Mouse (Mus musculus) adrenal gland, adult (tissue): ENCODE data around the gene Pigv.
A peak's percentile ranks its signal among the peaks of the same experiment; 100 is the strongest.
"Not testable (repeated sequence)": the region's sequence is repeated elsewhere in the genome, so short reads cannot be mapped to it uniquely, and the experiment has no call there.

Experiments used
- DNase-seq, 2 experiments: peaks; one replicate each; pipeline ENCODE4 v3.0.0; 2022 to 2023; ENCODE audit warnings: low spot score in 1 of 2; ENCODE audit not compliant: inconsistent age in 2 of 2

The Pigv gene

DNA sequence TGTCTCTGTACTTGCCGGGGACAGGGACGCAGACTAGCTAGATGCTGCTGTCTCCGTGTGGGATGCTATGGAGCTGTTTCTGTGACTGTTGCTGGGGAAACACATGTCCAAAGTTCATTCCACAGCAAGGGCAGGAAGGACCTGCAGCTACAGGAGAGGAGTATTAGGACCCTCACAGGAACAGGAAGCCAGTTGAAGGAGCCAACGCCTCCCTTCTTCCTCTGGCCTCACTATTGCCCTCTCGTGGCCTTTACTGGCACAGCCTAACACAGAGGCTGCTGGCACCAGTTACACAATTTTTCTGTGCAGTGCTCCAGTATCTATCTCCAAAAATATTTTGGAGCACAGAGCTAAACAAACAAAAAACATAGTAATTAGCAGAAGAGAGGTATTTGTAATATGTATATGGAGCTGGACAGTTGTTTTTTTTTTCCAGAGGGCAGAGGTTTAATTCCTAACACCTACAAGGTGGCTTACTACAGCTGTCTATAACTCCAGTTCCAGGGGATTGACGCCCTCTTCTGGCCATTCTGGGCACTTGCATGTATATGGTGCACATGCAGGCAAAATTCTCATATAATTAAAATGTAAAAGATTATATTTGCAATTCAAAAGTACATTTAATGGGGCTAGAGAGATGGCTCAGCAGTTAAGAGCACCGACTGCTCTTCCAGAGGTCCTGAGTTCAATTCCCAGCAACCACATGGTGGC is 22.3 kb downstream of the Pigv start, which contains the start of gene Zdhhc18:
Gene Zdhhc18, minus strand, starts transcription at position 166 of the 711 bp plus-strand sequence.
- peak; percentile 79 to 94 for DNase-seq

DNA sequence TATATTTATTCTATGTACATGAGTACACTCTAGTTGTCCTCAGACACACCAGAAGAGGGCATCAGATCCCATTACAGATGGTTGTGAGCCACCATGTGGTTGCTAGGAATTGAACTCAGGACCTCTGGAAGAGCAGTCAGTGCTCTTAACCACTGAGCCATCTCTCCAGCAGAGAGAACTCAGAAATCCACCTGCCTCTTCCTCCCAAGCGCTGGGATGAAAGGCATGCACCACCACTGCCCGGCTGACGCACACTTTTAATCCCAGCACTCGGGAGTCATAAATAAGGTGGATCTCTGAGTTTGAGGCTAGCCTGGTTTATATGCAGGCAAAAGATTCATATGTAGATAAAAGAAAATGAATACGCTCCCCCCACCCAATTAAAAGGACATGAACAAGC is 23.0 kb downstream of the Pigv start:
- not testable (repeated sequence) for DNase-seq

DNA sequence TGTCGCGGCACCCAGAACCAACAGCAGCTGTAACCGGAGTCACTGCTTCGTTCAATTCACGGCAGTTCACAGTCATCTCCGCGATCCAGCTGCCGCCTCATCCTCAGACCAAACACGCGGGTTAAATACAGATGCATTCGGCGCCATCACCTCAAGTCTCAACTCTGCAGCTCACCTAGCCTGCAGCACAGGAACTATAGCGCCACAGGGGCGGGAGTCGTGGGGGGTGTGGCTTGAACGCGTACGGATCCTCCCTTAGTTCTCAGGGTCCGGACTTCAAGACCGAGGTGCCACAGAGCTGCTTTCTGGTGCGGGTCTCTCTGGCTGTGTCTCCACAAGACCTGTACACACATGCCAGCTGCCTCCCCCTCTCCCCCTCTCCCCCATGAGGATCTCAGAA is 26.8 kb downstream of the Pigv start:
- DNase-seq: no peak

DNA sequence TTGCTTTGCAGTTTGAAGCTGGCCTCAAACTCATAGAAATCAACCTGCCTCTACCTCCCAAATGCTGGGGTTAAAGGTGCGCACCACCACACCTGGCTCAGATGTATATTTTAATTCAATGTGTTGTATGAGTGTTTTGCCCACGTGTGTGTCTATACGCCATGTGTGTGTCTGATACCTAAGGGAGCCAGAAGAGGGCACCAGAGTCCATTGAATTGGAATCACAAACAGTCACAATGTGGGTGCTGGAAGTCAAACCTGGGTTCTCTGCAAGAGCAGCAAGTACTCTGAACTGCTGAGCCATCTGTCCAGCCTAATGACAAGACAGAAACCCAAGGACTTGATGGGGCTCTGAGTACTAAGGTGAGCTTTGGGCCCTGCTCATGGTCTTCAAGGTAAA is 27.3 kb downstream of the Pigv start:
- DNase-seq: no peak

DNA sequence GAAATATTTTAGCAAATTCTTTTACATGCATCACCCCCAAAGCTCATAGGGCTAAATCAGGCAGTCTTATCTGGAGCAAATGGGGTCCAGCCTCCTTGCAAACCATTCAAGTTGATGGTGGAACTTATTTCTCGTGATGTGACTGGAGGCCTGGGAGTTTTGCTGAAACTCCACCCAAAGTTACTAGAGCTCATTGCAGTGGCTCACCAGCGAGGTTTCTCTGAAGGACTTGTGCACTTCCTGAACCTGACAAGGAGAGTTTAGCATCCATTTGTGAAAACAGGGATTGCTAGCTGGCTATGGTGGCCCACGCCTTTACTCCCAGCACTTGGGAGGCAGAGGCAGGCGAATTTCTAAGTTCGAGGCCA is 38.4 kb downstream of the Pigv start:
- no peak for DNase-seq

DNA sequence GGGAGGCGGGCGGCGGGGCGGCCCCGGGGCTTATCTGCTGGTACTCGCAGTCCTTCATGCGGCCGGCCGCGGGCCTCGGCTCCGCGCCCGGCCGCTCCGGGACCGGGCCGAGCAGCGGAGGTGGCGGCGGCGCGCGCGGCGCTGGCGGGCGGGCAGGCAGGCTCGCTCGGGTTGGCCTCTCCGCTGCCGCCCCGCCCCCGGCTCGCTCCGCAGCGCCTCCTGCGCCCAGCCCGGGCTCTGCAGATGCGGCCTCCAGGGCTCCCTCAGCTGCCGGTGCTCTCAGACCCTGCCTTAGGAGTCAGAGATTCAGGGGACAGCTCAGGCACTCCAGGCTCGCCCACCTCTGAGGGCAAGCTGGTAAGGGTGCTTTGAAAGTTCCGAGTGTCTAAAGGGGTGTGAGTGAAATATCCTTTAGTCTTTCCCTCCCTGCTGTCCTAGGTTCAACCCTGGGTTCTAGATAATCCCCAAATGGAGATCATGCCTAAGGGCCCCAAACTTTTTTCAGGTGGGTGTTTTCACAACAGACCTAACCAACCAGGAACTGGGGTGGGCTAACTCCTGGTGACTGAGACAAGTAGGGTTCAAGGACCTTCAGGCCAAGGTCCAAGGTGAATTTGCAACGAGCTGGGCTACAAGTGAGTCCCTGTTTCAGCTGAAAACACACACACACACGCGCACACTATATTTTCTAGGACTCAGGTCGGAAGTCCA is 39.0 kb downstream of the Pigv start:
- DNase-seq: peak; percentile 92 to 96

DNA sequence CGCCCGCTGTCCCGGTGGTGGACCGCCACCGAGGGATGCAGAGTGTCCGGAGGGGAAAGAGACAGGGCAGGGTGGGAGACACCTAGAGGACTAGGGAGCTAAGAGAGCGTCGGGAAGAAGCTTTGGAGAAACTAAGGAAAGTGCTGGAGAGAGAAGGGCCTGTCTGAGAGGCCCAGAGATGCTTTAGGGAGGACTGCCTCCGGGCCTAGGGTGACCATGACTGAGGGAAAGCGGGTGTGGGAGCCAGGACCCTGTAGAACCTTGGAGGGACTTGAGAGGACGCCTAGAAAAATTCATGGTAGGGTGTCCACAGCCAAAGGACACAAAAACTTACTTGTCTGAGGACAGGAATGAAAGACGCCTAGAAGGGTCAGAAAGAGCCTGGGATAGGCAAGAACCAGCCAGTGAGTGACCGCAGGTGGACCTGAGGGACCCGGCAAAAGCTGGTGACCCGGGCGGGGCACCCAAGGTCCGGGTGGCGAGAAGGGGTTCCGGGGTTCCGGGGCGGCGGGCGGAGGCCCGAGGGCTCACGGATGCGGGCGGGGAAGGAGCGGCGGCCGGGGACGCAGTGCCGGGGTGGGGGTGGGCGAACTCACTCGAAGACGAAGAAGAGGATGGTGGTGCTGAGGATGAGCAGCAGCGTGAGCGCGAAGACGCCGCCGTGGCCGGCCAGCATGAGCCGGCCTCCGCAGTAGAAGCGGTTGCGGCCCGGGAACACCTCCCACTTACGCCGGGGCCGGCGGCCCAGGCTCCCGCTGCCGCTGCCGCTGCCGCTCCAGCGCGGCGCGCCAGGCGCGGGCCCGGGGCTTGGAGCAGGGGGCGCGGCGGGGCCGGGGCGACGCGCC is 39.7 kb downstream of the Pigv start:
- peak; percentile 66 to 71 for DNase-seq

DNA sequence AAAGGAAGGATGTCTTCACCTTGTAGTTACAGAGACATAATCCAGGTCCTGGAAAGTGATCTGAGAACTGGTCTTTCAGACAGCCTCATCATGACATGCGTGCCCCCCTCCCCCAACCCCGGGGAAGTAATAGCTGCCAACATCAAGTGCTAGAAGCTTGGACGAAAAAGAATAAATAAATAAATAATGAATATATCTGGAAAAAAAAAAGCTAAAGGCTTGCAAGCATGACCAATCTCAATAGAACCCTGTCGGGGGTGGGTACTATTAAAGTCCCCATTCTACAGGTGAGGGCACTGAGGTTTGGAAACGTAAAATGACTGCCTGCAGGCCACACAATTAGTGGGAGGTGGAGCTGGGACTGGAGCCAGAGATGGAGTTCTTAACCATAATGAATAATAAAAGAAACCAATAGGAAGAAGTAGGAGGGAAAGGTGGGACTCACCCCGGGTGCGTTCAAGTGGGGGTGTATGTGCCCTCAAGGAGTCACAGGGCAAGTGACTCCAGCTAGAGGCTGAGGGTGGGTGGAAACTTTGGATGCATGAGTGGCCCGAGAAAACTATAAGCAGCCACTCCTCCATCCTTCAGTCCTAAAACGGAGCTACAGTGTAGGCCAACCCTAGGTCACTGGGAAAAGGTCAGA is 40.6 kb downstream of the Pigv start:
- peak; percentile 18 to 52 for DNase-seq

DNA sequence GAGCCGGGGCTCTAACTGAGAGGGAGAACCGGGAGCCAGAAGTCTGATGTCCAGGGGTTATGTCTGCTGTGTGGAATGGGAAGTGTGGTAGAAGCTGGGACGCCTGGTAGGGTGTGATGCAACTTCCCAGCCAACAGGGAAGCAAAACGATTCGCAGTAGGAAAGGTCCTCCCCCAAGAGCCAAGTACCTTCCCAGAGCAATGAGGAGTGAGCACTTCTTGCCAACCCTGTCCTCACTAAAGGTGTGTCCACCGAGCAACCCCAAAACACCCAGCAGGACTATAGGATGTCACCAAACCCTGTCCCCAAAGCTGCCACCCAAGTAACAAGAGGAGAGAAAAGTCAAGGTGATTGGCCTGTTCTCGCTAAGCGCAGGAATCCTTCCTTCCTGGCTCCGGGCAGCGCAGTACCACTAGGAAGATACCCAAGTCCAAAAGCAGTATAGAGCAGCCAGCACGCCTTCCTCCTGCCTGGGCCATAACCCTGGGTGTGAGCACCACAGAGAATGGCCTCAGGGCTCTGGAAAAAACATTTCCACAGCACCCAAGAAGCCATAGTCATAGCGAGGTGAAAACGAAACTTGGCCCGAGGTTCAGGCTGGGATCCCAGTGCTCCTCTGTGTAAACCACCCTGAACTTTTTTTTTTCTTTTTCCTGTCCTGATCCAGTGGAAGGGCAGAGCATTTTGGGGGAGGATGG is 41.2 kb downstream of the Pigv start:
- DNase-seq: peak; percentile 23 to 69

DNA sequence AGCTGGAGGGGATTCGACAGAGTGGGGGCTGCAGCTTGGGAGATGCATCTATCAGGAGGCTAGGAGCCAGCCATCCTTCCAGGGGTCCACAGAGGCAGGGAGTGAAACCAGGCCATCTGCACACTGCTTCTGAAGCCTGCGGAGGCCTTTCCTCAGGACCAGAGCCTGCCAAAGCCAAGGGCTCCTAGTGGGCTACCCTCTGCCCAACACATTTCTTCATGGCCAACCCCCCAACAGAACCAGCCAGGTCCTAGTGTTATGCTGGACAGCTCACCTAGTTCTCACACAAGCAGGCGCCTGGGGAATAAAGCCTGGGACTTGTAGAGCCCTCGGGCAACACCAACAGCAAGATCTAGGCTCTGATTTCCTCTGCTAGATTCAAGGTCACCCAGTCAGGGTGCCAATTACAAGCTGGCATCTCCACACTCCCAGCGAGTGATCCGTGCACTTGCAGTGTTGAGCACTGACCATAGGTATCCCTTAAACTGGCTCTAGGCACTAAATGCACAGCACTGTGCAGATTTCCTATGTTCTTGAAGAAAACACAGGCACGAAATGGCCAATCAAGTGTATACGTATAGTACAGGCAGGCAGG is 42.0 kb downstream of the Pigv start:
- peak in 1 of 2 experiments; percentile 7 for DNase-seq

DNA sequence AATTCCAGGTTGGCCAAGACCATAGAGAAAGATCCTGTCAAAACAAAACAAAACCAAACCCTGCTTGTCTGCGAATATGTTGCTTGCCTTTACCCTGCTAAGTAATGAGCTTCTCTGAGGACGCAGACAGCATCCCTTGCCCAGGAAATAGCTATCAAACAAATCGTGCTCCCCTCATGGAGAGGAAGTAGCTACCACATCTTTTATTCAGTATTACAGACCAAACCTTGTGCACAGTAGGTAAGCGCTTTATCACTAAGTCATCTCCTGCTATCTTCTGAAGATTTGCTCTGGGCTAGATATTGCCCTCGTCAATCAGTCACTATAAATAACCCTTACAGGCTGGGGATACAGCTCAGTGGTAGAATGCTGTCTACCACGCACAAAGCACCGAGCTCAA is 43.3 kb downstream of the Pigv start:
- no peak for DNase-seq

DNA sequence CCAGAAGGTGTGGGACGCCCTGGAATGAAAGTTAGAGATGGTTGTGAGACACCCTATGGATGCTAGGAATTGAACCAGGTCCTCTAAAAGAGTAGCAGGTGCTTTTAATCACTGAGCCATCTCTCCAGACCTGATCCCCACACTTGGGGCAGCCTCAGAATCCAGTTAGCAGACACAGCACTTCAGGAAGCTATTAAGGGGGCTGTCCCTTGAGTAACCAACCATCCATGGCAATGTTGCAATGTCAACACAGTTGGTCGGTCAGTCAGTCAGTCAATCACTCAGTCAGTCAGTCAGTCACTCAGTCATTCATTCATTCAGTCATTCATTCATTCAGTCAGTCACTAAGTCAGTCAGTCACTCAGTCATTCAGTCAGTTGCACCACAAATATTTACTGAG is 43.9 kb downstream of the Pigv start:
- peak in 1 of 2 experiments; percentile 2 for DNase-seq

DNA sequence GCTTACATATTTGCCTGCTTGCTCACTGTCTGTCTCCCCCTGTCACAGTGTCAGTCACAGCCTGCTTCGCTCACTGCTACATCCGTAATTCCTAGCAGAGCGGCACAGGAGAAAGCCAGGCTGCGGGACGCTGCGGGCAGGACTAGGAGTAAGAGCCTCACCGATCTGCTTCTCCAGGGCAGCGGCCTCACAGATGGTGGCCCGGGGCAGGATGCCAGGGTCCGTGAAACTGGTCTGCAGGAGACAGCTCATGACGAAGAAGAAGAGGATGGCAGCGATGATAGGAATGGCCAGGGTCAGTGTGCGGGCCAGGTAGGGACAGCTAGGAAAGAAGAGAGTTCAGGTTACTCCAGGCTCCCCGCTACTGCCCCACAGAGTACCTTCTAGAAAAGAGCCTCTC is 45.4 kb downstream of the Pigv start:
- DNase-seq: no peak

DNA sequence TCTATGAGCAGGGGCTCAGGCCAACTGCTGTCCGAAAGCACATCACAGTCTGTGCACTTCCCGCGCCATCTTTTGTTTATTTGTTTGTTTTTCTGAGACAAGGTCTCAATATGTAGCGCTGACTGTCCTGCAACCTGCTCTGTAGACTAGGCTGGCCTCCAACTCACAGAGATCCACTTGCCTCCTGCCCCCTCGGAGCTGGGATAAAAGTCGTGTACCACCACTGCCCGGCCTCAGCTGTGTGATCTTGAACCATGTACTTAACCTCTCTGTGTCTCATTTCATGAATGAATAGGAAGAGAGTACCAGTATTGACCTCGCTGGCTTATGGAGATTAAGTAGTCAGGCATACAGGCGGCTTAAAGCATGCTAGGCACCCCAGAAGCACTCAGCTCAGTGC is 45.8 kb downstream of the Pigv start:
- no peak for DNase-seq

DNA sequence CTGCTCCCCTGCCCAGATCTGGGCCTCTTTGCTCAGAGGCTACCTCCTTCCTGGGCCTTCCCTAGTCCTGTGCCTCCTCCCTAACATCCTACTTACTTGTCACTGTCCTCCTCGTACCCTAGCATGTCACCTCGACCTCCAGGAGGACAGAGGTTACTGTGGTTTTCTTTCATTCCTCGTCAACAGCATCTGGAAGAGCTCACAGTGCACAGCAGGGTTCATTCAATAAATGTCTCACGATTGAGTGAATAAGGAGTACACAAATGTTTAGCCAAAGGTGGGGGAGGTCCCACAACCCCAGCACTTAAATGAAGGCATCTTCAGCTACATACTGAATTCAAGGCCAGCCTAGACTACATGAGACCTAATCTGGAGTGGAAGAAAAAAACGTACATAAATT is 46.2 kb downstream of the Pigv start:
- DNase-seq: no peak

DNA sequence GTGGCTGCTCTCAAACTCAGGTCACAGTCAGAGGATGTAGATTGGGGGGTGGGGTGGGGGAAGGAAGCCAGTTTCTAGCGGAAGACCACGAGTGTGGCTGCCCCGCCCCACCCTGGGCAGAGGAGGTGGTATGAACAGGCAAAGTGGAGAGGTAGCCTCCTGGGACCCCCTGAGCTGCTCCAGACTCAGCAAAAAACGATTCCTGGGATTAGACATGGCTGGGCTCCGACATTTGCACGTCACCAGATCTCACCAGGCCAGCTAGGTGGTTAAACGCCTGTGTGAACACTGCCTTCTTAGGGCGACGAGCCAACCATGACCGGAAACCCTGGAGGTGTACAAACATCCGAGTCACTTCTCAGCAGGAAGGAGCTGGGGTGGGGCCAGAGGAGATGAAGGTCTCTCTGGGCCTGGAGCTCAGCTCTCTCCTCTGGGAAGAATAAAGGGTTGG is 46.8 kb downstream of the Pigv start:
- DNase-seq: peak; percentile 63 to 75

DNA sequence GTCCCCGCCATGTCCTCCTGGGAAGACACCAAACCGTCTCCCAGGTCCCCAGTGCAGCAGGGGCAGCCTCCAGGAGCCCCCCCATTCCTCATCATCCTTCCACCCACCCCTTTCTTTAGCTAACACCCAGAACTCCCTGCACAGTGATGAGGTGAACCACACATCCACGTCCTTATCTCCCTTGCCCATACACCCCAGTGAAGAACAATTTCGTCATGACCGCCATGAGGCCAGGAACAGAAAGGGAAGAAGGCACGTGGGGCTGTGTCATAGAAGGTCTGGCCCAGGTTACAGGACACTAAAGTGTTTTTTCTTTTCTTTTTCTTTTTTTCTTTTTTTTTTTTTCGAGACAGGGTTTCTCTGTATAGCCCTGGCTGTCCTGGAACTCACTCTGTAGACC is 47.6 kb downstream of the Pigv start:
- DNase-seq: no peak

DNA sequence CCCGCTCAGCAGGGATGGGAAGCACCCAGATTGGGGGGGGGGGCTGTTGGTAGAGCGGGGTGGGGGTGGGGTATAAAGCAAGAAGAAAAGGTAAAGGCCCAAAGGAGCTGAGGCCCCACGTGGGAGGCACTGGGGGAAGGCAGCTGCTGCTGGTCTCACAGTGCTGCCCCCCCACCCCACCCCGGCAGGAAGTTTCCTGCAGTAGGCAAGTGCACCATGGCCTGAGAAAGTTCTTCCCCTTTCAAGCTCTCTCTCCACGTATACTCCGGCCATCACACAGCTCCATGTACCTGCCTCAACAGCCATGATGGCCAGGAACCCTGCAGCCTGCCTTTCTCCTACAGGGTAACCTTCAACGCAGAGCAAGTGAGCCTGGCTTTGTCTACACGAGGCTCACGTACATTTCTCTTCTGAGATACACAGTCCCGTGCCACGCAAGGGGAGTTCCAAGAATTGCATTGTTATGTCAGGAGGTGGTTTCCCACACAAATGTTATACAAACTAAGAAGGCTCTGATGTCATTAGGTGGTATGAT is 50.2 kb downstream of the Pigv start:
- DNase-seq: no peak

DNA sequence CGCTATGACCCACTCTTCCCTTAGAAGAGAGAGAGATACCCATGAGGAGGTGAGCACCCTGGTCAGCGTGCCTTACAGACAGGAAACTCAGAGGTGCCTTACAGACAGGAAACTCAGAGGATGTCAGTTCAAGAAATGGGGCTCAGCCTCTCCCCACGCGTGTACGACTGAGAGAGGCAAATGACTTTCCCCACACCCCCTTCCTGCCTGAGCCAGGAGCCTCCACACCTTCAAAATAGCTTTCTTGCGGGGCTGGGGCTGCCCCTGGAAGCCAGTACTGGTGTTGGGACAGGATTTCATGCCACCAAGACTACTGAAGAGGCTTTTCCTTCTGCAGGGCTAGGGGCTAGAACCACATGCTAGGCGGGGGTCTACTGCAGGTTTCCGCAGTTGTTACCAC is 51.8 kb downstream of the Pigv start:
- DNase-seq: peak in 1 of 2 experiments; percentile 2
